Mouse (Mus musculus) C2C12 (cell line): ENCODE measurements around the gene Zmym3. TPM values are rescaled to one million over a fixed set of nuclear protein-coding genes. Genes with fewer than 3 reads are reported as not detected.
A peak's percentile ranks its signal among the peaks of the same experiment; 100 is the strongest.

ENCODE experiments used
- H3K27me3 ChIP-seq: one replicate; pipeline ENCODE4 v1.6.1; 2011; ENCODE audit not compliant: control insufficient read depth, insufficient read depth, insufficient read length
- H3K36me3 ChIP-seq: one replicate; pipeline ENCODE4 v1.6.1; 2011; ENCODE audit not compliant: control insufficient read depth, insufficient read depth
- H3K4me3 ChIP-seq: one replicate; pipeline ENCODE4 v1.5.1; 2011; ENCODE audit warnings: mild to moderate bottlenecking, control low read depth; ENCODE audit not compliant: poor library complexity, insufficient read depth, severe bottlenecking
- H3K79me2 ChIP-seq: one replicate; pipeline ENCODE4 v1.6.1; 2011; ENCODE audit not compliant: control insufficient read depth, insufficient read depth
- H3K79me3 ChIP-seq: one replicate; pipeline ENCODE4 v1.6.1; 2011; ENCODE audit warnings: low read depth, control low read depth
- H3ac ChIP-seq: one replicate; pipeline ENCODE3; 2011; ENCODE audit warnings: low read depth; ENCODE audit not compliant: control insufficient read depth, insufficient read length
- CEBPB ChIP-seq: IDR thresholded peaks from one replicate; pipeline ENCODE4 v1.6.1; 2011; ENCODE audit warnings: low read depth, mild to moderate bottlenecking, control low read depth, moderate library complexity
- CTCF ChIP-seq: IDR thresholded peaks from one replicate; pipeline ENCODE4 v1.5.1; 2011; ENCODE audit not compliant: control insufficient read depth, insufficient read depth, insufficient read length
- FOSL1 ChIP-seq: IDR thresholded peaks from one replicate; pipeline ENCODE4 v1.8.0; 2011; ENCODE audit warnings: mild to moderate bottlenecking, low read length; ENCODE audit not compliant: poor library complexity, insufficient read depth, severe bottlenecking
- MAX ChIP-seq: IDR thresholded peaks from one replicate; pipeline ENCODE4 v1.6.1; 2011; ENCODE audit warnings: mild to moderate bottlenecking, control low read depth
- MYOD1 ChIP-seq: IDR thresholded peaks from one replicate; pipeline ENCODE4 v1.6.1; 2011; ENCODE audit warnings: low read depth; ENCODE audit not compliant: control insufficient read depth, insufficient read length
- MYOG ChIP-seq: IDR thresholded peaks from one replicate; pipeline ENCODE4 v1.6.1; 2011; ENCODE audit not compliant: control insufficient read depth, insufficient read length; ENCODE audit errors: extremely low read depth
- USF1 ChIP-seq: IDR thresholded peaks from one replicate; pipeline ENCODE4 v1.6.1; 2011; ENCODE audit warnings: low read depth, mild to moderate bottlenecking, control low read depth, moderate library complexity
- polyA plus RNA-seq: library from polyadenylated mRNA; unstranded; fragments of >200 nt; fragmentation: generic; extraction: Trizol; gene quantifications from one replicate; pipeline ENCODE4 v1.2.1, GENCODE M21; 2012; ENCODE audit warnings: missing spikeins

Gene Zmym3
- polyA plus RNA-seq, 1 experiment, result 15.8 TPM

- TF ChIP-seq CEBPB (no peak), FOSL1 (no peak), CTCF (peak; percentile 29), MAX (no peak)
- Histone ChIP-seq H3K27me3 (no peaks in the 10 kb centered on the region), H3ac (peak overlapping the region; percentile 82), H3K4me3 (peak overlapping the region; percentile 60), H3K36me3 (no peaks in the 10 kb centered on the region), H3K79me2 (peaks cover 14% of the 10 kb centered on the region), H3K79me3 (no peaks in the 10 kb centered on the region)
Observed at GRCm38 (mm10) chrX:101418946-101419724, 1.5 kb downstream of the Zmym3 start.

- TF ChIP-seq CTCF, result no peak
- TF ChIP-seq MAX, result no peak
- no peak for TF ChIP-seq USF1
- H3K79me3 ChIP-seq, result no peaks in the 10 kb centered on the region
Observed at GRCm38 (mm10) chrX:101396459-101396858, 24.2 kb downstream of the Zmym3 start.

GRCm38 (mm10) chrX:101394341-101394740 is 26.3 kb downstream of the Zmym3 start:
- no peak for TF ChIP-seq USF1
- no peak for TF ChIP-seq MYOD1
- TF ChIP-seq FOSL1, result no peak
- TF ChIP-seq MAX, result no peak
- TF ChIP-seq CEBPB, result no peak
- no peak for TF ChIP-seq CTCF
- no peak for TF ChIP-seq MYOG
- no peak overlapping the region for H3K4me3 ChIP-seq
- no peaks in the 10 kb centered on the region for H3K36me3 ChIP-seq
- no peaks in the 10 kb centered on the region for H3K79me2 ChIP-seq
- H3ac ChIP-seq, result no peak overlapping the region
- no peaks in the 10 kb centered on the region for H3K79me3 ChIP-seq
- H3K27me3 ChIP-seq, result no peaks in the 10 kb centered on the region

More at GRCm38 (mm10) chrX:101396459-101396858, 24.2 kb downstream of the Zmym3 start:
- Histone ChIP-seq H3K36me3 (no peaks in the 10 kb centered on the region), H3K27me3 (no peaks in the 10 kb centered on the region), H3ac (no peak overlapping the region), H3K4me3 (no peak overlapping the region), H3K79me2 (no peaks in the 10 kb centered on the region)

- Histone ChIP-seq H3K27me3 (peaks cover 19% of the 10 kb centered on the region), H3K79me3 (no peaks in the 10 kb centered on the region)
Observed at GRCm38 (mm10) chrX:101388866-101389537, 31.6 kb downstream of the Zmym3 start.

GRCm38 (mm10) chrX:101386222-101386621 is 34.4 kb downstream of the Zmym3 start:
- TF ChIP-seq MAX, result no peak
- TF ChIP-seq CTCF, result no peak
- TF ChIP-seq MYOD1, result no peak
- Histone ChIP-seq H3ac (no peak overlapping the region), H3K79me3 (no peaks in the 10 kb centered on the region), H3K36me3 (no peaks in the 10 kb centered on the region), H3K27me3 (peaks cover 30% of the 10 kb centered on the region), H3K4me3 (no peak overlapping the region), H3K79me2 (no peaks in the 10 kb centered on the region)

More at GRCm38 (mm10) chrX:101388866-101389537, 31.6 kb downstream of the Zmym3 start:
- no peak overlapping the region for H3K4me3 ChIP-seq
- no peaks in the 10 kb centered on the region for H3K79me2 ChIP-seq
- H3ac ChIP-seq, result no peak overlapping the region
- no peak for TF ChIP-seq FOSL1
- no peak for TF ChIP-seq MYOG
- no peak for TF ChIP-seq CTCF
- TF ChIP-seq USF1, result no peak
- TF ChIP-seq MAX, result no peak
- TF ChIP-seq MYOD1, result no peak
- no peak for TF ChIP-seq CEBPB
- H3K36me3 ChIP-seq, result no peaks in the 10 kb centered on the region
